Mouse (Mus musculus) small intestine, adult 2 months (tissue): ENCODE measurements around the gene Pde4d. TPM values are rescaled to one million over a fixed set of nuclear protein-coding genes. Genes with fewer than 3 reads are reported as not detected.

Experiments
- H3K27ac ChIP-seq: fragments of 200-500 bp; 2 replicates; pipeline ENCODE4 v1.5.1; 2012; ENCODE audit warnings: low read depth, low read length, control low read depth, inconsistent platforms; ENCODE audit not compliant: insufficient read depth
- H3K27me3 ChIP-seq: fragments of 200-500 bp; 2 replicates; pipeline ENCODE4 v1.6.1; 2012; ENCODE audit warnings: mild to moderate bottlenecking, moderate library complexity, low read length, inconsistent platforms; ENCODE audit not compliant: control insufficient read depth, insufficient read depth
- H3K36me3 ChIP-seq: fragments of 200-500 bp; 2 replicates; pipeline ENCODE4 v1.6.1; 2012; ENCODE audit warnings: mild to moderate bottlenecking, low read length, control low read depth, inconsistent platforms; ENCODE audit not compliant: control insufficient read depth, insufficient read depth
- H3K4me1 ChIP-seq: fragments of 200-500 bp; 2 replicates; pipeline ENCODE4 v1.6.1; 2012; ENCODE audit warnings: low read length, inconsistent platforms, mixed read lengths; ENCODE audit not compliant: control insufficient read depth, insufficient read depth, insufficient read length
- H3K4me3 ChIP-seq: fragments of 200-500 bp; 2 replicates; pipeline ENCODE4 v1.5.1; 2012; ENCODE audit warnings: low read depth, mild to moderate bottlenecking, control low read depth, inconsistent platforms, low read length, moderate library complexity
- CTCF ChIP-seq: fragments of 200-500 bp; IDR thresholded peaks from 2 replicates; pipeline ENCODE4 v1.5.1; 2012; ENCODE audit warnings: low read depth, mild to moderate bottlenecking, control low read depth, inconsistent platforms, low read length, moderate library complexity, mixed read lengths; ENCODE audit not compliant: insufficient replicate concordance, insufficient read length; ENCODE audit errors: extremely low read depth
- POLR2A ChIP-seq: fragments of 200-500 bp; IDR thresholded peaks from 2 replicates; pipeline ENCODE4 v1.6.1; 2012; ENCODE audit warnings: low read depth, mild to moderate bottlenecking, control low read depth, inconsistent platforms, low read length, moderate library complexity
- WGBS: fragments of 180-500 bp; shearing (Covaris S2); methylation state at CpG from one replicate; pipeline ENCODE4 v1.1.7; 2018; 5-methylcytosine and 5-hydroxymethylcytosine counted together
- polyA plus RNA-seq: library from polyadenylated mRNA; depleted of rRNA; stranded (reverse); fragments of >200 nt; gene quantifications from 2 replicates; pipeline ENCODE4 v1.2.3, GENCODE M21; 2012

Gene Pde4d
- polyA plus RNA-seq, 1 experiment, result 8.4 TPM

DNA sequence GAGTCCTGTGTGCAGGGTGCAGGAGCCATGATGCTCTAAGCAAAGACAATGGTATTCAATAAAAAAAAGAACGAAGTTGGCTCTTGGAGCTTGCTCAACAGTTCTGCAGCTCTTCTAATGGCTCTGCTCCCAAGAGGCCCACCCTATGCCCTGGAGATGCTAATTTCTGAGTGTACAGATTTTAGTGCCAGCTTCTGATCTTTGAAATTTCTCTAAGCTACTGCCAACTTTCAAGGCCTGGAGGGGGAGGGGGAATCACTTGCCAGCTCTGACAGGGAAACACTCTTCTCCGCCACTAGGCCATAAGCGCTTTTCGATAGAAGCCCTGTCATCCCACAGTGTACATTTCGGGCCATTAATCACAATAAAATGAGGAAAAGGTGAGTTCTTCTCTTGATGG, 830.7 kb downstream of the Pde4d start:
- H3K27ac ChIP-seq, result no peak overlapping the region
- no peaks in the 10 kb centered on the region for H3K27me3 ChIP-seq
- no peak overlapping the region for H3K4me3 ChIP-seq
- no peak for TF ChIP-seq POLR2A
- no peak for TF ChIP-seq CTCF
- H3K4me1 ChIP-seq, result peaks cover under 1% of the 10 kb centered on the region; the same call in 1 of the 2 replicates
- no peaks in the 10 kb centered on the region for H3K36me3 ChIP-seq
- WGBS, result 91% methylated on average over 5 of the region's 5 CpGs

DNA sequence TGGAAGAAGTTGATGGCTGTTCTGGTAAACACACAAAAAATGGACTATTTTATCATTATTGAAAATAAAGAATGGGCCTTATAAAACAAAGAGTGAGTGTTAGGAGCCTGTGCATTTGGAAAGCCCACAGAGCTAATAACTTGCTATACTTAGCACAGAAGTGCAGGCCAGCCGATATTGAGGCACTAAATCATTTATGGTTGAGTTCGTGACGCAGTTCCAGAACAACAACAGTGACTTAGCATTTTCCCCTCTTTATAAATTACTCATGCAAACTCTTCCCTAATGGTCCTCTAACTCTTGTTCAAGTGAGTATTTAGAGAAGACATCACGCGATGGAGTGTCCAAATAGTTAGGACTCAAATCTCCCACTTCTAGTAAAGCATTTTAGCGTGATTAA, 837.7 kb downstream of the Pde4d start:
- Histone ChIP-seq H3K4me1 (no peaks in the 10 kb centered on the region), H3K36me3 (no peaks in the 10 kb centered on the region), H3K4me3 (no peak overlapping the region), H3K27me3 (no peaks in the 10 kb centered on the region), H3K27ac (no peak overlapping the region)
- 80% methylated on average over 6 of the region's 6 CpGs for WGBS
- TF ChIP-seq CTCF (no peak), POLR2A (no peak)

DNA sequence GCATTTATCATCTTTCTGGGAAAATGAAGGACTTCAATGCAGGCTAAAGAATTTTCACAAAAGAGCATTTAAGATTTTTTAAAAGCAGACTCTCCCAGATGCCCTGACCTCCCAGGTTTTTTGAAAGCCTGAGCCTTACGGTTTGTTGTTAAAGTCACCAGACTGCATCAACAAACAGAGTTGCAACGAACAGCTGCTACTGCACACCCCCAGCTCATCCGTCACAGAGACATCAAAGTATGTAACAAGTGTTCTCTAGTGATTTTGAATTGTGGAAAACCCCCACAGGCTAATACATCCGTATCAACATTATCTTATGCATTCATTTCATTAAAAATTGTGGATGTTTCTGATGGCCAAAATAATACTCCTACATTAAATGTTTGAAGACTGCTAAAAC, 841.2 kb downstream of the Pde4d start:
- Histone ChIP-seq H3K4me1 (no peaks in the 10 kb centered on the region), H3K27ac (no peak overlapping the region), H3K4me3 (no peak overlapping the region), H3K27me3 (no peaks in the 10 kb centered on the region), H3K36me3 (no peaks in the 10 kb centered on the region)
- TF ChIP-seq POLR2A (no peak), CTCF (no peak)
- WGBS, result 77% methylated on average over 4 of the region's 4 CpGs

DNA sequence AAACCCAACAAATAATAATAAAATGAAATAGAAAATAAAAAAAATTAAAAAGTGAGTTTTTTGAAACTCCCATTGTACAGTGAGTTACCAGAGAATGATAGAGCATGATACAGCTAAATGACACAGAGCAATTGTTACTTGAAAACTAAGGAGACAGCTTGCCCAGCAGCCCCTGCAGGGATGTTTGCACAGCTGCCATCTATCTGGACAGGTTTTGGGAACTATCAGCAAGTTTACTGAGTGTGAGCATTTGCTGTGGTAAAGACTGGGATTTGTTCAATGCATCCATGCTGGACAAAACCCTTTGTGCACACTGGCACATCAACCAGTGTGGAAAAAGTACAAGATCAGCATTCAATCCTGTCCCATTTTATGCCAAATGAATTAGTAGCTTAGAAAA, 843.3 kb downstream of the Pde4d start:
- H3K27ac ChIP-seq, result no peak overlapping the region
- no peaks in the 10 kb centered on the region for H3K36me3 ChIP-seq
- no peaks in the 10 kb centered on the region for H3K4me1 ChIP-seq
- H3K4me3 ChIP-seq, result no peak overlapping the region
- no peaks in the 10 kb centered on the region for H3K27me3 ChIP-seq
- TF ChIP-seq CTCF (no peak), POLR2A (no peak)

DNA sequence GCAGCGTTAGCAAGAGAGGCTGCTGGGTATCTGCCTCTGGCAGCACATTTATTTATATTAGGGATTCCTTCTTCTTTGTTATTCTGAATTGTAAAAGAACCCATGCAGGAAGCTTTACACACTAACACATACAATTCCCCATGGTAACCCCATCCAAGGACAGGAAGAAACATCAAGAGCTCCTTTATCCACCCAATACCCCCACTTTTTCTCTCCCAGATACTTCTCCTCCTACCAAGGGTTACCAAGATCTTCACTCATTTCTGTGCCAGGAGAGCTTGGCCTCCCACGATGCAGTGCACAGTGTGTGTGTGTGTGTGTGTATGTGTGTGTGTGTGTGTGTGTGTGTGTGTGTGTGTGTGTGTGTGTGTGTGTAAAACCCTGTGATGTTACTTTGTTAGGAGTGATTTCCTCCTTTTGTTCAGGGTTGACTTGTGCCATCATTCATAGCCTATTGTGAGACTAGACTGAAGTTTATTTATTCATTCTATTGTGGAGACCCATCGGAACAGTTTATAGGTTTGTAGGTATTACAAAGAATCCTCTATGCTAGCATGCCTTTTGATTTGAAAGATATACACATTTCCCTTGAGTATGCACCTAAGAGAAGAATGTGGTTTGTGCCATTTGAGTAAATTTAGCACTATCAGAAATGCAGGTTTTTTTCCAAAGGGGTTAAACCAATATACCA, 846.7 kb downstream of the Pde4d start:
- TF ChIP-seq POLR2A (no peak), CTCF (no peak)
- no peaks in the 10 kb centered on the region for H3K27me3 ChIP-seq
- H3K4me1 ChIP-seq, result no peaks in the 10 kb centered on the region
- H3K36me3 ChIP-seq, result no peaks in the 10 kb centered on the region
- WGBS, result 74% methylated on average over 3 of the region's 3 CpGs
- no peak overlapping the region for H3K27ac ChIP-seq
- no peak overlapping the region for H3K4me3 ChIP-seq

DNA sequence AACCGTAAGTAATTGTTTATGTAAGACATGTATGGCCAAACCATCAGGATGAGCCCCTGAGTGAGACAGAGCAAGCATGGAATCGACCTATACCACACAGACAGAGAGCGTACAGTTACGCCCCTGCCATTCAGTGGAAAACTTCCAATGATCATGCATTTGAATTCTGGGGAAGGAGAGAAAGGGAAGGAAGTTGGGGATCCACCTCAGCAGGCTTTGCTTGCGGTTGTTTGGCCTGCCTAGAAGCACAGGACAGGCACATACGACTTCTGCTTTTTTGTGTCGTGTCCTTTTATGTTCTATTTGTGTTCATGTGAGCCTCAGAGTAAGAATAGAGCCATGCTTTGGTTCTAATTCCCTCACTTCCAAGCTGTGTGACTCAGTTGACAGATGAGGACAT, 849.1 kb downstream of the Pde4d start:
- Histone ChIP-seq H3K27me3 (no peaks in the 10 kb centered on the region), H3K36me3 (no peaks in the 10 kb centered on the region), H3K4me3 (no peak overlapping the region), H3K27ac (no peak overlapping the region), H3K4me1 (no peaks in the 10 kb centered on the region)
- 83% methylated on average over 7 of the region's 7 CpGs for WGBS
- TF ChIP-seq POLR2A, result no peak
- no peak for TF ChIP-seq CTCF

DNA sequence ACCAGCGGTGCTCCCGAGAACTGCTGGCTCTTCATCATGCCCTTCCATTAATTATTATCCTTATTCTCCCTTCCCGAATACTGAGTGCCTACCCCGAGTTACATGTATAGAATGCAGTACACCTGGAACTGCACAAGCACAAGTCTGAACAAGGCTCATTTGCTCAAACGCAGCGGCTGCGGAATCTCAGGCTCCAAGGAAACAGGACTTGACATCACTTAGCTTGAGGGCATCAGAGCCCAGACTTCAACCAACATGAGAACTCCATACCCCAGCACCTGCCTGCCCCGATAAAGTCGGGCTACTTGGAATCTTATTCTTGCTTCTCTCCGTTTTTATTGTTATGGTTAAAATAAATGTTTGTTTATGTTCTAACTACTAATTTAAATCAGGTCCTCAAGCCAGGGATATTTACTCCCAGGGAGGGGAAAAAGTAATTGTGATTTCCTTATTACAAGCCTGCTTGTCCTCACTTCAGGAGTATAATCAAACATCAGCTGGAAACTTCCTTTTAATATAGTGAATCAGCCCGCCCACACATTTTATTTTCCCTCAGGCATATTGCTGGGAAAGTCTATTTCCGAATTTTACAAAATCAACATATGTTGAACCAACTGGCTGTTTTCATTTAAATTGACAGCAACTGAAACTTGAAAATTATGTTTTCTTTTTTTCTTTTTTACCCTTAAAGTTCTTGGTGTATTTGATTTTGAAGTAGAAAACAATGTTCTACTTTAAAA, 849.9 kb downstream of the Pde4d start:
- 86% methylated on average over 12 of the region's 12 CpGs for WGBS
- TF ChIP-seq POLR2A (no peak), CTCF (no peak)

More for the DNA sequence above, 849.9 kb downstream of the Pde4d start:
- no peak overlapping the region for H3K27ac ChIP-seq
- no peak overlapping the region for H3K4me3 ChIP-seq
- no peaks in the 10 kb centered on the region for H3K27me3 ChIP-seq
- no peaks in the 10 kb centered on the region for H3K36me3 ChIP-seq
- H3K4me1 ChIP-seq, result no peaks in the 10 kb centered on the region
